Mouse (Mus musculus): ENCODE measurements around the gene 4930595D18Rik.

- TF ChIP-seq CTCF (IDR thresholded peaks at IDR 0.05; ENCODE audit: low read depth, low read length) (no peak), POLR2A (IDR thresholded peaks at IDR 0.05; ENCODE audit: extremely low read depth, insufficient read depth, low read length) (no peak)
Observed at GRCm38 (mm10) chr12:111203076-111203475, 18.8 kb upstream of the 4930595D18Rik start.

Data from liver, adult 2 months (tissue).